Mouse (Mus musculus) testis, postnatal 10 days (tissue): Measurements from ENCODE around the gene Slc38a6.

Source experiments
- DNase-seq: peaks from one replicate; pipeline ENCODE4 v3.0.0; 2021; ENCODE audit warnings: low spot score

Gene Slc38a6

GRCm38 (mm10) chr12:73324180-73324586 lies 37.6 kb downstream of the Slc38a6 start:
- DNase-seq = no peak

DNA sequence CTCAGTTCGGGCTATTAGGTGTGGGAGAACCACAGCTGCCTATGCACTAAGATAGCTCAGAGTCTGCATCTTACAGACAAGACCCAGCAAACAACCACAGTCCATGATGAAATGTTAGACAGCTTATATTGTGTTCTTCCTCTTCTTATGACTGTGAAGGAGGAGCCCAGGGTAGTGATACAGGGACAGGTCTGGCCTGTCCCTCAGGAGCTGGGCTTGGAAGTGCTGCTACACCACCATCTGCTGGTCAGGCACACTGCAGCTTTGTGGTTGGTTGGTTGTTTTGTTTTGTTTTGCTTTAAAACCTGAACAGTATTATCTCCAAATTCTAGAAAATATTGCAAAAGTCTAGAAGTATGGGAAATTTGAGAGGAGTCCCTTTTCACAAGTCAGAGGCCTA lies 38.2 kb downstream of the Slc38a6 start:
- no peak for DNase-seq

- DNase-seq = no peak
Observed at GRCm38 (mm10) chr12:73325181-73325580, 38.6 kb downstream of the Slc38a6 start.

GRCm38 (mm10) chr12:73325617-73326016 lies 39.0 kb downstream of the Slc38a6 start:
- no peak for DNase-seq

DNA sequence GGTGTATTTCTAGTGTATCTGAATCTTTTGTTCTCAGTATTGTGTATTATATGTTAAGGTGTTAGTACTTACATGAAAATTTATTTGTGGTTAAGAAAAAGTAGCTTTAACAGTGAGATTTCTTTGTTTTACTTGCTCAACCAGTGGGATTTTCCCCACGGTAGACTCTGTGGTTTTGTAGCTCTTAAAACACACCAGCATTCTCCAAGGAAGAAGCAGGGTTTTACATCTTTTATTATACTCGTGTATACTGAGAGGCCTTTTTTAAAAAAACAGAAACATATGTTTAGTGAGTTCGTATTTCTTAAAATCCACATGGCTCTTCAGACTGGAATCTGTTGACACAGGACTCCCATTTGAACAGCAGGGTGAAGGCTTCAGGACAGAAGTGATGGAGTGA lies 40.8 kb downstream of the Slc38a6 start:
- no peak for DNase-seq

- no peak for DNase-seq
Observed at GRCm38 (mm10) chr12:73328448-73329167, 42.0 kb downstream of the Slc38a6 start.

DNA sequence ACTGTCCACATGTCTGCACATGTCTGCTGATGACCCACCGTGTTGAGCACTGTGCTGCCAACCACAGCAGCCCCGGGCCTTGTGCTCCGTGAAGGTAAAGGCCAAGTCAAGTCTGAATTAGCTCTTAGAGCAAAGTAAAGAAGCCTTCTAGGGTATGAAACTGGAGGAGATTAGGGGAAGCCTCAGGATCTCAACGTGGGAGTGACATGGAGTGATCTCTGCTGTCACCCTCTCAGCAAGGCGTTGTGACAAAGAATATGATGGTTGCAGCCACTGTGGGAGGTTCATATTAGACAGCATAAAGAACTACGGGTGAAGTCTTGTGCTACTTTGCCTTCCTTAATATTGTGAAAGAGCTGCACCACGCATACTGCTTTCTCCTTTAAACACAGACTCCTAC lies 43.7 kb downstream of the Slc38a6 start:
- DNase-seq = no peak

DNA sequence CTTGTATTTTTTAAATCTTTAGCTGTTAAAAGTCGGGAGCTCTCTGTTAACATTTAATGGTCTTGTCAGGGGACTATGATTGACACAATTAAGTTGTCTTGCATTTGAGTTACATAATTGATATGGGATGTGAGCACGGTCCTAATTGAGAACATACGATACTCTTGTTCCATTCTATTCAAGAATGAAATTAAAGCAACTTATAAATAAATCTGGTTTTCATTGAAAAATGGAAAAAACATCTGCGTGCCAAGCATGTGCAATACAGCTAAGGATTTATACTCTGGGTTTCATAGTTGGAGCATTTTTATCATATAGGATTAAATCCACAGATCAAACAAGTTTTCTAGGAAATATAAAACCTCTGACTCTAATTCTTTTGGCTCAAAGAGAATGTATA lies 46.1 kb downstream of the Slc38a6 start:
- no peak for DNase-seq

DNA sequence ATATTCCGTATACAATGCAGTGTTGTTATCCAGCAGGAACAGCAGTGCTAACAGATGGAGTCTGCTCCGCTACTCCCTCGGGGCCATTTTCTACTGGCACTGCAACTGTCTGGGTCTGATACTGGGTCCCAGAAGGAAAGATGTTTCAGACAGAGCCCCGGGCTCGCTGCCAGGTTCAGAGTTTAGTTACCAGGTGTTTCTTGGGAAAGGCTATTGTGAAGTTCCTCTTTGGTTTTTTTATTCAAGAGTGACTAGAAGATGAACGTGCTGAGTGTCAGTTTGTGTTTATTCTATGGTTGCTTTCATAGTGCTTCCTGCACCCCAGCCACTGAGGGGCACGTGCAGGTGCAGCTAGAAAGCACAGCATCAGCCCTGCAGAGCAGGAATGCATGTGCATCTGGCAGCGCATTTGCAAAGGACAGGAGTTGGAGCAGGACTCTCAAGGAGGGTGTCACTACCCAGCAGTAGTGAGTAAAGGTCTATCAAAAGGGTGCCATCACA lies 47.5 kb downstream of the Slc38a6 start:
- no peak for DNase-seq

GRCm38 (mm10) chr12:73337127-73337526 lies 50.5 kb downstream of the Slc38a6 start:
- no peak for DNase-seq

DNA sequence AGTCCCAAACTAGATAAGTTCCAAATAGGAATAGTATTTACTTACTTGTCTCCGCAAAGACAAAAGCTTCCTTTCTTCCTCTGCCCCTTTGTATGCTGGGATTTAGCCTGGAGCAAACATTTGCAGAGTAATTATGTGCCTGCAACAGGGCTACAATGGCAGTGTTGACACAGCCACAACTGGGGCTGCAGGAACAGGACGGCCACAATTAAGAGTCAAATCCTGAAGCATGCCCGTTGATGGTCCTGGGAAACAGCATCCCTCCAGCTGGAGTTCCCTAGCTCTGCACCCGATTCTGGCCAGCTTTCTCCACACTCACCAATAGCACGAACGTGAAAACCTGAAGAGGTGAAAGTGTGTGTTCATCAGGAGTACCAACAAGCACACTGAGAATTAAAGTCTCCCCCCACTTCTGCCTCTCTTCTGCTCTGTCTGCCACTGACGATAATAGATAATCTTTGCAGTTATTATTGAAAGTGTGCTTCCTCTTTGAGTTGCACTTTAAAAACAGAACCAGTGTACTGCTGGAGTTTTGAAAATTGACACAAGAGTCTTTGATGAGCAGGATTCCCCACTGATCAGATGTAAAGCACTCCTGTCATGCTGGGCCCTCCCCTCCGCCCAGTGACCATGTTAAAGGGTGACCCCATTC lies 54.2 kb downstream of the Slc38a6 start:
- DNase-seq = no peak

DNA sequence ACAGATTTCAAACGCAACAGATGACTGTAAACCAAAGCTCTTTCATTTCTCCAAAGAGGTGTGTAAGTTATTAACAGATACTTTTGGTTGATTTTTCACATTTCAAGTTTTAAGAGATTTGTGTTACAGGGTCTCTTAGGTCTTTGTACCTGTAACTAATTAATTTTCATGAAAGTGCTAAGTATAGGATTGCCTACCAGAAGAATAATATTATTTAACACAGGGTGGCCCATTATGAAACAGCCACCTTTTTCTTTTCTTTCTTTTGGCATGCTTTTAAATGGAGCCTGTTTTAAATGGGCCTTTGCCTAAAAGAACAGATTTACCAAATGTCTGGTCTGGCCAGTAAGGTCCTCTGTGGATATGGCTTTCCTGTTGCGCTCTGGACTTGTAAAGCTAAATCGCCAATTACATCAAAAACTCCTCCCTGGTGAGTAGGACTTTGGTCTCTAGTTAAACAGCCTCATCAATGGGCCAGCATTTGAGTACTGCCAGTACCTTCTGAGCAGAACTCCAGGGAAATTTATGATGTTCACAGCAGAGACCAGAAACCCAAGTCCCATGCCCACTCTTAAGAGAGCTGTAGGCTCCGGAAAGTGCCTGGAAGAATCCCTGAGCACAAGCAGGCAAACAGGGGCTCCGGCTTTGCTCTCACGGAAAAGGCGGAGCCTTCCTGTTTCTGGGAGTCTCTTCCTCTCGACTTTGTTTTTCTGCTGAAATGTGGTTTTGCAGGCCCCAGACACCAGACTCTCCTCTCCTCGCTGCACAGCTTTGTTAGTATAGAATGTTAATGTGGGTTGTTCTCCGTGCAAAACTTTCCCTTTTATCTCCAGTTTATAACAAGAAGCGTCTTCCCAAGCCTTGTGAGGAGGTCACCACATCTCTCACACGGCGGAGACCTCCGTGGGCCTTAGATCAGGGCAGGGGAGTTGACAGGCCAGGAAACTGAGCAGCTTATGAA lies 55.4 kb downstream of the Slc38a6 start:
- no peak for DNase-seq

DNA sequence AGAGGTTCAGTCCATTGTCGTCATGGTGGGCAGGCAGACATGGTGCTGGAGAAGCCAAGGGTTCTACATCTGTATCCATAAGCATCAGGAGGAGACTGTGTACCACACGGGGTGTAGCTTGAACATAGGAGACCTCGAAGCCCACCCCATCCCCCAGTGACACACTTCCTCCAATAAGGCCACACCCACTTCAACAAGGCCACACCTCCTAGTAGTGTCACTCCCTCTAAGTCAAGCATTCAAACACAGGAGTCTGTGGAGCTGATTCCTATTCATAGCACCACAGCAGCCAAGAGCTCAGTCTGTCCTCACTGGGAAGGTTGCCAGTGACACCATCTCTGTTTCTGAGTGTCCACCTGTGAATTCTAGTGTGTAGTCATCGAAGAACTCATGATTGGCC lies 57.7 kb downstream of the Slc38a6 start:
- DNase-seq = no peak

DNA sequence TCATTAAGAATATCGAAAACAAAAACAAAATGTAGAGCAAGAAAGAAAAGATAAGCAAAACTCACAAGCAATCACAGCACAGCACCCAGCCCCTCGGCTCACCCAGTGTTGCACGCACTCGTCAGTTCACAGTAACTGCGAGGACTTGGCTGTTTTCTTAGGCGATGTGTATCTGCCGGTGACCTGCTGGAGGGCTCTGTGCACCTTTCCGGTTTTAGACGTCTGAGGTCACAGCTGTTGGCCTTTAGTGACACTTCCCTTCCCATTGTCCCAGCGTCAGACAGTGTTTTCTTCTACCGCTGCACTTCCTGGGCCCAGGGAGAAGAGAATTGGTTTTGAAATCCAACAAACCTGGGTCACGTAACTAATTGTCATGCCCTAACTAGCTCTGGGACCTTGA lies 58.6 kb downstream of the Slc38a6 start:
- DNase-seq = no peak

DNA sequence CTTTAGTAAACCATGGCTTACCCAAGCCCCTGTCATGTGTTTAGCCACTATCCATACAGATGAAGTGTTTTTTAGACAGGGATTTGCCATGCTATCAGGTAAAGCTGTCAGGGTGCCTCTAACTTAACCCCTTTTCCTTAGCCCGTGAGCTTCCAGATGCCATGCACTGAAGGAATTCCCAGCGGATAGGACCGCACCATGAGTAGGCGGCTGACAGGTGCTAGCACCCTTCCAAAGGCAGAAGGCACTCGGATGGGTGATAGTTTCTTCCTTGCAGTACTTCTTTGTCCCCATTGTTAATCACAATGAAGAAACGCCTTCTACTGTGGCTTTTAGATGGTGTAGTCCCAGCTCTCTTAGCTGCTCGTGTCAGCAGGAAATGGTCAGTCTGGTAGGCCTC lies 60.6 kb downstream of the Slc38a6 start:
- no peak for DNase-seq

DNA sequence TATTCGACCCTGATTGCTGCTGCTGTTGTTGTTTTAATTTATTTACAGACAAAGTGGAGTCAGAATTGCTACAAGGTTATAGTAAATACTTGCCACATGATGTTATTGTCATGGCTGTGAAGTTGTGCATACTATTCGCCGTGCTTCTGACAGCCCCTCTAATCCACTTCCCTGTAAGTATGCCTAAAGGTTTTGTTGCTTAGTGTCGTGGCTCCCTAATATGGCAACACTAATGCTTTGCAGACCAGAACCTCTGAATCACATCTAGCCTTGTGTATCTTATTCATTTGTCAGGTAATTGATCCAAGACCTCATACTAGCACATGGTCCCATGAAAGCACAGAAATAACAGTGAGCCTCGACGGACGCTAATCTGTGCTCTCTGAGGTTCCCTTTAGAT lies 63.9 kb downstream of the Slc38a6 start:
- no peak for DNase-seq

DNA sequence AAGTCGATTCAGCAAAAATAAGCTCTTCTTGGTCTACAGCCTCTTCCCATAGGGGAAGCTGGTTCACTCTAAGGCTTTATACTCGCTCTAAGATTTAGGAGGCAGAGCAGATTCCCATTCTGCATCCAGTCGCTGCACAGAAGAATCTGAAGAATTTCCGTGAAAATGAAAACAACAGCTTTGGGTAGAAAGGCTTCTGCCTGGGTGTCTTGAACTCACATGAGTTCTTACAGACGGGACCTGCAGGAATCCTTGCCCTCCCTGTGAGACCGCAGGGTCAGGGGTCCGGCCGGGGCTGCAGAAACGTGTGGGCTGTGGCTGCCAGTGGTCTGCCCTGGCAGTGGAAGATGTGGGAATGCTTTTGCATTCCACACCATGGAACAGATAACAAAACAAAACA lies 64.4 kb downstream of the Slc38a6 start:
- no peak for DNase-seq

GRCm38 (mm10) chr12:73351746-73352145 lies 65.2 kb downstream of the Slc38a6 start:
- DNase-seq = no peak

DNA sequence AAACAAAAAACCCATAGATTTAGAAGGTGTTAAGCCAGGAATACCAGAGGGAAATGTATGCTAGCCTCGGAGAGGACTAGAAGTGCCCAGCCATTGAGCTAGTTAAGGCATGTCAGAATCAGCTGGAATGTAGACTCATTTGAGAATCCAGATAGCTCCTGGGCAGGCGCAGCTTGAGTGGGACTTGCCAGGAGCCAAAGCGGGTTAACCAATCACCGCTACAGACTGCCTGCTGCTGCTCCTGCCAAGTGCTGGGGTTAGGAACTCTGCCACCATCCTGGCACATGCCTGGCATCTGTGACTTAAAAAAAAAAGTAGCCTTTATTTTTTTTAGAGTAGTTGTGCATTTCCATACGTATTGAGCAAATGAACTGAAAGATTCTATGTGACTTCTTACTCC lies 66.8 kb downstream of the Slc38a6 start:
- no peak for DNase-seq

DNA sequence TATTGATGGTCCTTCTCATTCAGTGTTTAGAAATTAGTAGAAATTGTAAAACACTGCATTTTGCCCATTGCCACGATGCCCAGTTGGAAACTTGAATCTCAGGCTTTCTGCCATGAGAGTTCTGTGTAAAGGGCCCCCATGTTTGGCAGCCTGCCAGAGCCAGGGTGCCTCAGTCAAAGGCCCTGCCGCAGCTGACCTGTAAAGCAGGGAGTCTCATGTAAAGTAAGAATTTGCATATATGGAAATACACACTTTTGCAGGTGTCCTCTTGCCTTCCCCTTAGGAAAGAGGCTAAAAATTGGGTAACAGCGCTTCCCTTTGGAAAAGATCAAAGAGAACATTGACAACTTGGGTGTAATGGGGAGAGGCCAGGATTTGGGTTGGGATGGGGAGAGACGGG lies 67.9 kb downstream of the Slc38a6 start:
- DNase-seq = no peak

- no peak for DNase-seq
Observed at GRCm38 (mm10) chr12:73355084-73355775, 68.7 kb downstream of the Slc38a6 start.

DNA sequence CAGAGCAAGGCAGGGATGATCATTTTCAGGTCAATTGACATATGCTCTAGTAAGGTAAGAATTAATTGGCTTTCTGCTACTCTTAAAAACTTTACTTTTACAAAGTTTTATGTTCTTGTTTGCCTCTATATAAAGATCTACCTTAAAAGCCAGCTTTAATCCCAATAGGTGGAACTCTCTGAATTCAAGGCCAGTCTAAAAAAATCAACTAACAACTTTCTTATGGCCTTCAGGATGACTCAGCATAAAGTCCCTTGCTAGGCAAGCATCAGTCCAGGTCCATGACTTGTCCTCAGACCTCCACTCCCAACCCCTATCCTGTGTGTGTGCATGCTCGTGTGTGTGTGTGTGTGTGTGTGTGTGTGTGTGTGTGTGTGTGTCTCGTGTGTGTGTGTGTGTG lies 70.1 kb downstream of the Slc38a6 start:
- no peak for DNase-seq
